Mouse (Mus musculus) spleen, postnatal 4 days (tissue): ENCODE measurements at regions not wholly inside any gene's neighbourhood (a gene's known extent, or its start where the extent isn't known, plus 50 kb on each side); places are given as distances from the start of the nearest gene placed in this dataset.

Experiments
- DNase-seq, 2 experiments: peaks; one replicate each; pipeline ENCODE4 v3.0.0; 2022; ENCODE audit warnings: low spot score in 2 of 2

- no peak for DNase-seq
Measured at GRCm38 (mm10) chr15:95714408-95714807, 58.6 kb upstream of the Dbx2 start.

- DNase-seq = no peak
Measured at GRCm38 (mm10) chr15:95715941-95716340, 60.2 kb upstream of the Dbx2 start.

GRCm38 (mm10) chr15:95723699-95724098 lies 66.9 kb upstream of the Ano6 start:
- no peak for DNase-seq

- DNase-seq = peak; percentile 69 to 87
Measured at GRCm38 (mm10) chr15:95725866-95726265, 64.8 kb upstream of the Ano6 start.

GRCm38 (mm10) chr15:95726516-95726915 lies 64.1 kb upstream of the Ano6 start:
- DNase-seq = no peak

GRCm38 (mm10) chr15:95735746-95736145 lies 54.9 kb upstream of the Ano6 start:
- DNase-seq = no peak
